Mouse (Mus musculus): Measurements from ENCODE around the gene Hist1h3f. TPM values are rescaled to one million over a fixed set of nuclear protein-coding genes. Genes with fewer than 3 reads are reported as not detected.

The Hist1h3f gene
- polyA plus RNA-seq, 1 experiment from 2014 or later, result 0.94 TPM

DNA sequence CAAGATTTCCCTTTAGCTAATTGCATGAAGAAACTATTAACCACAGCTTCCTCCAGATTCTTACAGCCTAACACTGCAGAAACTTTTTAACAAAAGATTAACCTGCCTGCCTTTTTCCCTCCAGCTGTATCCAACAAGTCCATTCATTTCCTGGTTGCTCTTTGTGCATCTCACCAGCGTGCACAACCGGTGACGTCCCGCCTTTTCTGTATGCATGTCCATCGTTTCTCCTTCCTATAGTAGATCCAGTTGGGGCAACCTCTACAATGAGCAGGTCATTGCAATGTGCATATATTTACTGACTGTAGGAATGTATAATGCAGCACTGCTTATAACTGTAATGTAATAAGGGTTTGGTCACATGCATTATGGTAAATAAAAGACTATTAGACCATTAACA lies 19.9 kb upstream of the Hist1h3f start:
- Histone ChIP-seq H3K36me3 (ENCODE audit: control insufficient read depth, insufficient read depth, low read length) (no peaks in the 10 kb centered on the region), H3K27ac (ENCODE audit: low read length) (no peak overlapping the region), H3K9me3 (ENCODE audit: control insufficient read depth, low read depth, low read length) (no peaks in the 10 kb centered on the region), H3K27me3 (ENCODE audit: control insufficient read depth, insufficient read depth, low read length) (no peaks in the 10 kb centered on the region), H3K4me1 (ENCODE audit: control insufficient read depth, insufficient read depth, low read length) (peaks cover 3% of the 10 kb centered on the region; the same call in 1 of the 2 replicates), H3K9ac (replicated peaks; ENCODE audit: low read depth, low read length) (no peak overlapping the region), H3K4me2 (replicated peaks; ENCODE audit: low read depth, low read length) (no peak overlapping the region), H3K4me3 (ENCODE audit: low read depth, low read length) (no peak overlapping the region)
- no peak for ATAC-seq (ENCODE audit: insufficient number of reproducible peaks, insufficient read depth, low FRiP score, low read depth)
- 58% methylated on average over 5 of the region's 5 CpGs for WGBS

DNA sequence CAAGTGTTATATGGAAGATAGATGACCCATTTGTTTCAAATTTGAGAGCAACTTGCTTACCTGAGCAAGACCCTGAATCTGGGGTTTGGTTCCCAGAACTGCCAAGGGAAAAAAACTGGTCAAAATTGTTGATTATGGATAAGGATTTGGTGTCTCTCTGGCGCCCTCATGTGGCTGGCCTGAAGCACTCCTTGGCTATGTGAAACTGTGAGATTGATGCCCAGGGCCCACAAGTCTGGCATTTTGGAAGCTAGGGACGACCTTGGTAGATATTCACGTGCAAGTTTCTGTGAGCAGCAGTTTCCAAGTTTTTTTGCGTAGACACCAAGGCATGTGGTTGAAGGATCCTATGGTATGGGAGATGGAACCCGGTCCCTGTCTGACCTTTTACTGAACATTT lies 19.2 kb upstream of the Hist1h3f start:
- Histone ChIP-seq H3K27me3 (ENCODE audit: control insufficient read depth, insufficient read depth, low read length) (no peaks in the 10 kb centered on the region), H3K9me3 (ENCODE audit: control insufficient read depth, low read depth, low read length) (no peaks in the 10 kb centered on the region), H3K4me3 (ENCODE audit: low read depth, low read length) (no peak overlapping the region), H3K4me2 (replicated peaks; ENCODE audit: low read depth, low read length) (no peak overlapping the region), H3K9ac (replicated peaks; ENCODE audit: low read depth, low read length) (no peak overlapping the region), H3K4me1 (ENCODE audit: control insufficient read depth, insufficient read depth, low read length) (peaks cover 5% of the 10 kb centered on the region; the same call in 1 of the 2 replicates), H3K36me3 (ENCODE audit: control insufficient read depth, insufficient read depth, low read length) (no peaks in the 10 kb centered on the region), H3K27ac (ENCODE audit: low read length) (no peak overlapping the region)
- WGBS, result 11% methylated on average over 5 of the region's 5 CpGs
- no peak for ATAC-seq (ENCODE audit: insufficient number of reproducible peaks, insufficient read depth, low FRiP score, low read depth)

DNA sequence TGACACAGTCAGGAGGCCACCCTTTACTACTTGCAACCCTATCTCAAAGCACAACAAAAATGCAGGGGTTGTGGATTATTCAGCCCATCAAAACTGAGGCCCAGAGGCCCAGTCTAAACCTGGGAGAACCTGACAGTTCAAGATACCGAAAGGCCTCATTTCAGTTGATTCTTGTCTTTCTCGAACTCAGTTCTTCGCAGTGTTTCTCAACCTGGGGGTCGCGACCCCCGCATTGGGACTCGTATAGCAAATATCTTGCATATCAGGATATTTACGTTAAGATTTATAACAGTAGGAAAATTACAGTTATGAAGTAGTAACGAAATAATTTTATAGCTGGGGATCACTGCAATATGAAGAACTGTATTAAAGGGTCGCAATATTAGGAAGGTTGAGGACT lies 18.0 kb upstream of the Hist1h3f start:
- WGBS, result 1% methylated on average over 10 of the region's 10 CpGs
- no peak overlapping the region for H3K9ac ChIP-seq (replicated peaks; ENCODE audit: low read depth, low read length)

DNA sequence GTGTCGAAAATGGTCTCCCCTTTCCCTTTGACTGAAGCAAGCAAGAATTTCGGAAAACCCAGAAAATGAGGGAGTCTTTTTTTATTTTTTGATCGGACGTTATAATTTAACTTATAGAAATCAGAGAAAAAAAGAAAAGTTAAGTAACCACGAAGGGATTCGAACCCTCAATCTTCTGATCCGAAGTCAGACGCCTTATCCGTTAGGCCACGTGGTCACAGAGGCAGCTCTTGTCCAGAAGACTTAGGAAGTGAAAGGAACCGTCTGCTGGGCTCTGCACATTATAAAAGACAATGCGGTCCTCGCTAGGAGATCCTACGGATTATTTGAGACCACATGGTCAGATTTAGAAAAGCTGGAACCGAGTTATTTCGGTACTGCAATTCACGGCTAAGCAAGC lies 17.5 kb upstream of the Hist1h3f start:
- H3K4me1 ChIP-seq (ENCODE audit: control insufficient read depth, insufficient read depth, low read length), result peaks cover 5% of the 10 kb centered on the region; the same call in 1 of the 2 replicates
- H3K27me3 ChIP-seq (ENCODE audit: control insufficient read depth, insufficient read depth, low read length), result no peaks in the 10 kb centered on the region
- H3K4me3 ChIP-seq (ENCODE audit: low read depth, low read length), result peak overlapping the region; percentile 30
- no peak overlapping the region for H3K9ac ChIP-seq (replicated peaks; ENCODE audit: low read depth, low read length)
- ATAC-seq (ENCODE audit: insufficient number of reproducible peaks, insufficient read depth, low FRiP score, low read depth), result peak; percentile 44; the same call in 1 of the 2 replicates
- H3K4me2 ChIP-seq (replicated peaks; ENCODE audit: low read depth, low read length), result peak overlapping the region; percentile 38
- 0 out of 2 replicates have a peak overlapping the region, but pooled peaks have one; percentile 29 for H3K27ac ChIP-seq (ENCODE audit: low read length)
- under 1% methylated on average over 17 of the region's 17 CpGs for WGBS
- H3K9me3 ChIP-seq (ENCODE audit: control insufficient read depth, low read depth, low read length), result no peaks in the 10 kb centered on the region
- no peaks in the 10 kb centered on the region for H3K36me3 ChIP-seq (ENCODE audit: control insufficient read depth, insufficient read depth, low read length)

More for the DNA sequence above, 18.0 kb upstream of the Hist1h3f start:
- peaks cover 5% of the 10 kb centered on the region; the same call in 1 of the 2 replicates for H3K4me1 ChIP-seq (ENCODE audit: control insufficient read depth, insufficient read depth, low read length)
- no peak overlapping the region for H3K27ac ChIP-seq (ENCODE audit: low read length)
- H3K9me3 ChIP-seq (ENCODE audit: control insufficient read depth, low read depth, low read length), result no peaks in the 10 kb centered on the region
- no peaks in the 10 kb centered on the region for H3K27me3 ChIP-seq (ENCODE audit: control insufficient read depth, insufficient read depth, low read length)
- H3K4me3 ChIP-seq (ENCODE audit: low read depth, low read length), result peak overlapping the region; percentile 30
- no peaks in the 10 kb centered on the region for H3K36me3 ChIP-seq (ENCODE audit: control insufficient read depth, insufficient read depth, low read length)
- no peak for ATAC-seq (ENCODE audit: insufficient number of reproducible peaks, insufficient read depth, low FRiP score, low read depth)
- H3K4me2 ChIP-seq (replicated peaks; ENCODE audit: low read depth, low read length), result peak overlapping the region; percentile 38

DNA sequence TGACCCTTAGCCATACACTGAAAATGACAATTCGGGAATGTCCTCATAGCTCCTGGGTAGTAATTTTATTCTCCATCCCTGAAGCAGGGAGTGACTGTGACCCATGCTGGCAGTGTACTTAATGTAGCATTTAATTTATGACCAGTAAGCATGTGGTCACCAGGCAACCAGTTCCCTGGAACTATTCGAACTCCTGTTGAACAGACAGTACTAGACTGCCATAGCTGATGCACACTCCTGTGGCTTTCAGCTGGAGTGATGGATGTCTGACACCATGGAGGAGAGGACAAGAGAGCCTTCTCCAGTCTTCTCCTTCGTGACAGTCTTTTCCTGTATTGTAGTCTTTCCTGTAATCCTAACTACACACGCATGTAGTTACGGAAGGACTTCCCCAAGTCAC lies 14.8 kb upstream of the Hist1h3f start:
- no peaks in the 10 kb centered on the region for H3K27me3 ChIP-seq (ENCODE audit: control insufficient read depth, insufficient read depth, low read length)
- H3K4me3 ChIP-seq (ENCODE audit: low read depth, low read length), result 0 out of 2 replicates have a peak overlapping the region, but pooled peaks have one; percentile 53
- no peaks in the 10 kb centered on the region for H3K9me3 ChIP-seq (ENCODE audit: control insufficient read depth, low read depth, low read length)
- 75% methylated on average over 5 of the region's 5 CpGs for WGBS
- no peaks in the 10 kb centered on the region for H3K36me3 ChIP-seq (ENCODE audit: control insufficient read depth, insufficient read depth, low read length)
- no peak overlapping the region for H3K9ac ChIP-seq (replicated peaks; ENCODE audit: low read depth, low read length)
- H3K4me2 ChIP-seq (replicated peaks; ENCODE audit: low read depth, low read length), result peak overlapping the region; percentile 55
- H3K27ac ChIP-seq (ENCODE audit: low read length), result no peak overlapping the region
- no peak for ATAC-seq (ENCODE audit: insufficient number of reproducible peaks, insufficient read depth, low FRiP score, low read depth)
- H3K4me1 ChIP-seq (ENCODE audit: control insufficient read depth, insufficient read depth, low read length), result peaks cover 5% of the 10 kb centered on the region

DNA sequence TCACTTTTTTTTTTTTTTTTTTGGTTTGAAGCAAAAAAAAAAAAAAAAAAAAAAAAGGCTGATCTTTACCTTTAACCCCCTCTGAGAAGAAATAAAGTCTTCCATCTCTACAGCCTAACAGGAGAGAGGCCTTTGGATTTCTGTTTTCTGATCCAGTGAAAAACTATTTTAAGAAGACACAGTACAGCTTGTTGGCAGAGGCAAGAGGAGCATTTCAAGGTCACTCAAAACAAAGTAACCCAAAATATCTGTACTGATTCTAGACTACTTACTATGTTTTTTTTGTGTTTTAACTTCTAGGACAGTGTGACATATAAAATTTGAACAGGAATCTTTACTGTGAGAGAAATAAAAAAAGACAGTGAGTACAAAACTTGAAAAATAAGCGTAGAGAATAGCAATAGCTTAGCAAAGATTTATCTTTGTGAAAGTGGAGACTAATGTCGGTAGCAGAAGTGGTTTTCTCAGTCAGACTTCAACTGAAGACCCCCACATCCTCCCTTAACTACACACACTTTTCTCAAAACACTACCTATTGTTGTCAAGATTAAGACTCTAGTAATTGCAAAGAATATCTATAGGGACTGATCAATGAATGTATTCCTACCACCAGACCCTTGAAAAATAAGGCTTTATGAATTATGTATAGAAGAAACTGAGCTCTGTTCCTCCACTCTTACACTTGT lies 14.2 kb upstream of the Hist1h3f start:
- Histone ChIP-seq H3K9ac (replicated peaks; ENCODE audit: low read depth, low read length) (peak overlapping the region; percentile 57), H3K27me3 (ENCODE audit: control insufficient read depth, insufficient read depth, low read length) (no peaks in the 10 kb centered on the region), H3K4me1 (ENCODE audit: control insufficient read depth, insufficient read depth, low read length) (peaks cover 5% of the 10 kb centered on the region), H3K4me3 (ENCODE audit: low read depth, low read length) (peak overlapping the region; percentile 53), H3K4me2 (replicated peaks; ENCODE audit: low read depth, low read length) (peak overlapping the region; percentile 55), H3K9me3 (ENCODE audit: control insufficient read depth, low read depth, low read length) (no peaks in the 10 kb centered on the region), H3K36me3 (ENCODE audit: control insufficient read depth, insufficient read depth, low read length) (no peaks in the 10 kb centered on the region), H3K27ac (ENCODE audit: low read length) (peak overlapping the region; percentile 97)
- 9% methylated on average over 2 of the region's 2 CpGs for WGBS
- ATAC-seq (ENCODE audit: insufficient number of reproducible peaks, insufficient read depth, low FRiP score, low read depth), result no peak

DNA sequence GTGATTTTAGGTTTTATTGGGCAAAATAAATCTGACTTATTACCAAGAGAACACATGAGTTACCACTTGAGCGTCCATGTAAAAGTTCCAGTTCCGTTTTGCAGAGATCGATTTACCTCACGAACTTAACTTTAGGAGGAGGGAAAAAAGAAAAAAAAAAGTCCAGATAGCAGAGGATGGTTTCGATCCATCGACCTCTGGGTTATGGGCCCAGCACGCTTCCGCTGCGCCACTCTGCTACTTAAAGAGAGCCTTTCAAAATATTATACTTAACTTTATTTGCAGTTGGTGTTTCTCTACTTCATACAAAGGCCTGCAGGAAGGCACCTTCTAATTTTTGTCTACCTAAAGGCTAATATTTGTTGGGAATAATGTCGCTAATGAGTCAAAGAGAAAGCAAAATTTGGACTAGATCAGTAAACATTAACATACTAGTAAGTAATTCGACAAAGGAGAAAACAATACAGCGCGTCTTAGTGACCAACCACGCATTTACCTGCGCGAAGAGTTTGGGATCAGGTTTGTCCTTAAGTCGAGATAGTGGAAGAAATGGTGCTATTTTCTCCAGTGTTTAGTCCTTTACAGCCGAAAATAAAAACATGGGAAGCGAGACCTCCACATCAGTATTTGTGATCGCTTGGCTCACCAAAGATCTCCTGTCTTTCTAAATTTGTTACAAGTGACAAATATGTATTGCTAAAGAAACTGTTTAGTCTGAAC lies 13.5 kb upstream of the Hist1h3f start:
- peaks cover 5% of the 10 kb centered on the region for H3K4me1 ChIP-seq (ENCODE audit: control insufficient read depth, insufficient read depth, low read length)
- H3K27ac ChIP-seq (ENCODE audit: low read length), result peak overlapping the region; percentile 97
- peak overlapping the region; percentile 55 for H3K4me2 ChIP-seq (replicated peaks; ENCODE audit: low read depth, low read length)
- no peaks in the 10 kb centered on the region for H3K27me3 ChIP-seq (ENCODE audit: control insufficient read depth, insufficient read depth, low read length)
- peak overlapping the region; percentile 53 for H3K4me3 ChIP-seq (ENCODE audit: low read depth, low read length)
- no peaks in the 10 kb centered on the region for H3K36me3 ChIP-seq (ENCODE audit: control insufficient read depth, insufficient read depth, low read length)
- no peaks in the 10 kb centered on the region for H3K9me3 ChIP-seq (ENCODE audit: control insufficient read depth, low read depth, low read length)
- WGBS, result under 1% methylated on average over 20 of the region's 20 CpGs
- peak overlapping the region; percentile 57 for H3K9ac ChIP-seq (replicated peaks; ENCODE audit: low read depth, low read length)
- ATAC-seq (ENCODE audit: insufficient number of reproducible peaks, insufficient read depth, low FRiP score, low read depth), result no peak

DNA sequence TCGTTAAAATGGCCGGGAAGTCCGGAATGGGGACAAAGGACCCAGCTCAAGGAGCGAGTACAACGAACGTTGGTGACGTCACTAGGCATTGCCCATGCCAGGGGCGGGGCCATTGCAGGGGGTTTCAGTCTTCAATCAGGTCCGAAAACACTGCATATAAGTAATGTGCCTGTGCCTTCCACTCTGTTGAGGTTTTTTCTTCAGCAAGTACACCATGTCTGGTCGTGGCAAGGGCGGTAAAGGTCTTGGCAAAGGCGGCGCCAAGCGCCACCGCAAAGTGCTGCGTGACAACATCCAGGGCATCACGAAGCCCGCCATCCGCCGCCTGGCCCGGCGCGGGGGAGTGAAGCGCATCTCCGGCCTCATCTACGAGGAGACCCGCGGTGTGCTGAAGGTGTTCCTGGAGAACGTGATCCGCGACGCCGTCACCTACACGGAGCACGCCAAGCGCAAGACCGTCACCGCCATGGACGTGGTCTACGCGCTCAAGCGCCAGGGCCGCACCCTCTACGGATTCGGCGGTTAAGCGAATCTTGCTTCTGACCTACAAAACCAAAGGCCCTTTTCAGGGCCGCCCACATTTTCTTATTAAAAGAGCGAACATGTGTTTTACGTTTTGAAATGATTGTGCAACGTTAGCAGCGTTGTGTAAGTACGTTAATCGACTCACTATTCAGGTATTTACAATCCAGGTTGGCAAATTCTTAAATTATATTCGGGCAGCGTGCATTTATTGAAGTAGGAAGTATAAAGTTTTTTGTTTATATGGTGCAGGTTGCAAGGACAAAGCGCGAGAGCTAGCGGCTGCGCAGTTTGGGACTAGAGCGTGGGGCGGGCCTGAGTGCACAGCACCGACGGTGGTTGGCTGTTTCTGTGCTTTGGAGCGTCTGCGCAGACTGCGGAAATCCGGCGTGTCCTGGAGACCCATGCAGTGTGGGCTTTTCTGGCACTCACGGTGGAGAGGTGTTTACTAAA lies 12.7 kb upstream of the Hist1h3f start, which contains the start of gene Hist1h4h:
TSS of gene Hist1h4h (plus strand) at position 150 of the 975 bp plus-strand sequence.
- H3K4me3 ChIP-seq (ENCODE audit: low read depth, low read length), result peak within 1 kb of the TSS; percentile 53
- H3K27ac ChIP-seq (ENCODE audit: low read length), result peak within 1 kb of the TSS; percentile 97
- H3K36me3 ChIP-seq (ENCODE audit: control insufficient read depth, insufficient read depth, low read length), result no peaks in the 10 kb centered on the region
- H3K4me2 ChIP-seq (replicated peaks; ENCODE audit: low read depth, low read length), result peak within 1 kb of the TSS; percentile 55
- H3K9me3 ChIP-seq (ENCODE audit: control insufficient read depth, low read depth, low read length), result no peaks in the 10 kb centered on the region
- no peaks in the 10 kb centered on the region for H3K27me3 ChIP-seq (ENCODE audit: control insufficient read depth, insufficient read depth, low read length)
- peak; percentile 77 for ATAC-seq (ENCODE audit: insufficient number of reproducible peaks, insufficient read depth, low FRiP score, low read depth)
- H3K9ac ChIP-seq (replicated peaks; ENCODE audit: low read depth, low read length), result peak within 1 kb of the TSS; percentile 70
- H3K4me1 ChIP-seq (ENCODE audit: control insufficient read depth, insufficient read depth, low read length), result peaks cover 5% of the 10 kb centered on the region
- under 1% methylated on average over 53 of the region's 70 CpGs for WGBS

Data from stomach, embryonic 14.5 days (tissue).